Mouse (Mus musculus): ENCODE measurements around the gene Gm20716.
A peak's percentile ranks its signal among the peaks of the same experiment; 100 is the strongest.

The Gm20716 gene

GRCm38 (mm10) chr2:168230026-168230728 is at the start of gene Gm20716, which contains the start of the genes Dpm1 and Mocs3:
Gm20716 (minus strand) TSS chr2:168230364.
Dpm1 (minus strand) TSS chr2:168230591.
Mocs3 (plus strand) TSS chr2:168230622.
- peak; percentile 90 for DNase-seq (ENCODE audit: low spot score)

- DNase-seq (ENCODE audit: low spot score) = peak; percentile 36
Observed at GRCm38 (mm10) chr2:168274374-168274935, 44.3 kb upstream of the Gm20716 start.

- no peak for DNase-seq (ENCODE audit: low spot score)
Observed at GRCm38 (mm10) chr2:168273387-168273786, 43.2 kb upstream of the Gm20716 start.

GRCm38 (mm10) chr2:168268033-168268432 is 37.9 kb upstream of the Gm20716 start:
- DNase-seq (ENCODE audit: low spot score) = peak; percentile 8

GRCm38 (mm10) chr2:168260900-168261299 is 30.7 kb upstream of the Gm20716 start:
- DNase-seq (ENCODE audit: low spot score) = no peak

- DNase-seq (ENCODE audit: low spot score) = no peak
Observed at GRCm38 (mm10) chr2:168260124-168260523, 30.0 kb upstream of the Gm20716 start.

GRCm38 (mm10) chr2:168259046-168259445 is 28.9 kb upstream of the Gm20716 start:
- no peak for DNase-seq (ENCODE audit: low spot score)

GRCm38 (mm10) chr2:168257188-168257587 is 27.0 kb upstream of the Gm20716 start:
- no peak for DNase-seq (ENCODE audit: low spot score)

- no peak for DNase-seq (ENCODE audit: low spot score)
Observed at GRCm38 (mm10) chr2:168256506-168256905, 26.3 kb upstream of the Gm20716 start.

GRCm38 (mm10) chr2:168253822-168254221 is 23.7 kb upstream of the Gm20716 start:
- no peak for DNase-seq (ENCODE audit: low spot score)

GRCm38 (mm10) chr2:168252639-168253292 is 22.6 kb upstream of the Gm20716 start:
- DNase-seq (ENCODE audit: low spot score) = peak; percentile 20

GRCm38 (mm10) chr2:168250270-168250669 is 20.1 kb upstream of the Gm20716 start:
- peak; percentile 83 for DNase-seq (ENCODE audit: low spot score)

GRCm38 (mm10) chr2:168248856-168249245 is 18.7 kb upstream of the Gm20716 start:
- no peak for DNase-seq (ENCODE audit: low spot score)

GRCm38 (mm10) chr2:168248167-168248855 is 18.1 kb upstream of the Gm20716 start:
- DNase-seq (ENCODE audit: low spot score) = no peak

- no peak for DNase-seq (ENCODE audit: low spot score)
Observed at GRCm38 (mm10) chr2:168245571-168245970, 15.4 kb upstream of the Gm20716 start.

GRCm38 (mm10) chr2:168243278-168243677 is 13.1 kb upstream of the Gm20716 start:
- no peak for DNase-seq (ENCODE audit: low spot score)

GRCm38 (mm10) chr2:168242841-168243240 is 12.7 kb upstream of the Gm20716 start:
- DNase-seq (ENCODE audit: low spot score) = no peak

- DNase-seq (ENCODE audit: low spot score) = no peak
Observed at GRCm38 (mm10) chr2:168238335-168238734, 8.2 kb upstream of the Gm20716 start.

GRCm38 (mm10) chr2:168233286-168233685 is 3.1 kb upstream of the Gm20716 start:
- no peak for DNase-seq (ENCODE audit: low spot score)

GRCm38 (mm10) chr2:168231471-168231829 is 1.3 kb upstream of the Gm20716 start:
- no peak for DNase-seq (ENCODE audit: low spot score)

- DNase-seq (ENCODE audit: low spot score) = no peak
Observed at GRCm38 (mm10) chr2:168230773-168231470, 758 bp upstream of the Gm20716 start.
